Mouse (Mus musculus): ENCODE results near the gene 2210016F16Rik. TPM values are rescaled to one million over a fixed set of nuclear protein-coding genes. Genes with fewer than 3 reads are reported as not detected.
"Not testable (repeated sequence)": the region's sequence is repeated elsewhere in the genome, so short reads cannot be mapped to it uniquely, and the experiment has no call there.

2210016F16Rik gene
- polyA plus RNA-seq, 1 experiment, result 3.4 TPM

DNA sequence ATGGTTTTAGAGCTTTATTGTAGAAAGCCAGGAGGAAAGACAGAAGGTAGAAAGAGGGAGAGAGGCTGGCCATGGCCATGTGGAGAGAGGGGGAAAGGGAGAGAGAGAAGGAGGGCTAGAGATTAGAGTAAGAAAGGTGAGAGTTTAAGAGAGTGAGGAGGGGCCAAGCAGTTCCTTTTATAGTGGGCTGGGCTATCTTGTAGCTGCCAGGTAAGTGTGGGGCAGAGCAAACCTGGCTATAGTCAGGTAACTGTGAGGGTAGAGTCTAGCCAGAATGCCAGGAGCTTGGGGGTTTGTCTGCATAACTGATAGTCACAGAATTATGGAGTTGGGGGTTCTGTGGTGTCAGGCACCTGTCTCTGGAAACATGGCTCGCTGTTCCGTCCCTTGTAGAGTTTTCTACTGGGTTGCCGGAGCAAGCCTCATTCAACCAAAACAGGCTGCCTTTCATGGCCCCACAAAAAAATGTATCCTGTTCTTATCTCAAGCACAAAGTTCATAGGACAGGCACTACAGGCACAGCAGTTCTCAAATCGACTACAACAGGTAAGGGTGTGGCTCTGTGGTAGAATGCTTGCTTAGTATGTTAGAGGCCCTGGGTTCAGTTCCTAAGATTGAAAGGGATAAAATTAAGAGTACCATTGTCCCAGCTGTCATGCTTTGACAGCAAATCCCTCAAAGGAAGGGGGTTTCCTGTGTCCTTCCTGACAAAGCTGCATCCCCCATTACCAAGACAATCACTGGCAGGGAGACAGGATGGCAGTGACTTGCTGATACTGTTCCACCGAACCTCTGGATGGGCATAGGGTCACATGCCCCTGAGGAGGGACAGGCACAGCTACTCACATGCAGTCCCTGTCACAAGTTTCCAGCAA is 12.5 kb downstream of the 2210016F16Rik start:
- Histone ChIP-seq H3K27me3 (ENCODE audit: control insufficient read depth, insufficient read depth, low read length) (no peaks in the 10 kb centered on the region), H3K27ac (ENCODE audit: control insufficient read depth, insufficient read depth, low read depth, low read length) (no peak overlapping the region)
- TF ChIP-seq CTCF (IDR thresholded peaks at IDR 0.05; ENCODE audit: control insufficient read depth, insufficient read depth, insufficient replicate concordance, low read depth, low read length) (no peak), POLR2A (IDR thresholded peaks at IDR 0.05; ENCODE audit: control insufficient read depth, low read depth, low read length) (no peak)

DNA sequence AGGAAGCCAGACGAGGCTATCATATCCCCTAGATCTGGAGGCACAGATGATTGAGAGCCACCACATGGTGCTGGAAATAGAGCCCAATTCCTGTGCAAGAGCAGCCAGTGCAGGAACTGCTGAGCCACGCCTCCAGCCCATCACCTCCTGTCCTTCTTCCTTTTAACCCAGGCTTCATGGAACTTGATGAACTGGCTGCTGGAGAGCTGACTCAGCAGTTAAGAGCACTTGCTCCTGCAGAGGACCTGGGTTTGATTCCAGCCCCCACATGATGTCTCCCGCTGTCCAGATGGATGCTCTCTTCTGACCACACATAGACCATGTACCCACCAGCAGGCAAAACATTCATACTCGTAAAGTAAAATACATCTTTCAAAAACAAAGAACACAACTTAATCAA is 16.2 kb downstream of the 2210016F16Rik start:
- H3K27ac ChIP-seq (ENCODE audit: control insufficient read depth, insufficient read depth, low read depth, low read length), result no peak overlapping the region
- no peak for TF ChIP-seq CTCF (IDR thresholded peaks at IDR 0.05; ENCODE audit: control insufficient read depth, insufficient read depth, insufficient replicate concordance, low read depth, low read length)
- no peak for TF ChIP-seq POLR2A (IDR thresholded peaks at IDR 0.05; ENCODE audit: control insufficient read depth, low read depth, low read length)
- H3K4me1 ChIP-seq (ENCODE audit: control insufficient read depth, insufficient read depth, low read length), result no peaks in the 10 kb centered on the region; the same call in 1 of the 2 replicates
- H3K36me3 ChIP-seq (ENCODE audit: control insufficient read depth, insufficient read depth, low read length), result no peaks in the 10 kb centered on the region
- no peaks in the 10 kb centered on the region for H3K27me3 ChIP-seq (ENCODE audit: control insufficient read depth, insufficient read depth, low read length)
- no peak overlapping the region for H3K4me3 ChIP-seq (ENCODE audit: control insufficient read depth, low read depth, low read length)

More for the DNA sequence above, 12.5 kb downstream of the 2210016F16Rik start:
- Histone ChIP-seq H3K4me1 (ENCODE audit: control insufficient read depth, insufficient read depth, low read length) (no peaks in the 10 kb centered on the region), H3K36me3 (ENCODE audit: control insufficient read depth, insufficient read depth, low read length) (no peaks in the 10 kb centered on the region), H3K4me3 (ENCODE audit: control insufficient read depth, low read depth, low read length) (no peak overlapping the region)

DNA sequence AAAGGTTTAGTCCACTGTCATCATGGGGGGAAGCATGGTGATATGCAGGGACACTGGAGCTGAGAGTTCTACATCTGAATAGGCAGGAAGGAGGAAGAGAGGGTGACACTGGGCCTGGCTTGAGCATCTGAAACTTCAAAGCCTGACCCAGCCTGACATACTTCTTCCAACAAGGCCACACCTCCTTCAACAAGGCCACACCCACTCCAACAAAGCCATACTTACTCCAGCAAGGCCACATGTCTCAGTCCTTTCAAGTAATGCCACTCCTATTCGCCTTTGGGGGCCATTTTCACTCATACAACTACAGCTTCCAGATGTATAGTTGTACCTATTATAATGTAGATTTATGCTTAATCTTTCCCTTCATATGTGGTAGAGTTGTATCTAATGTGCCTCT is 17.4 kb downstream of the 2210016F16Rik start:
- no peak for TF ChIP-seq CTCF (IDR thresholded peaks at IDR 0.05; ENCODE audit: control insufficient read depth, insufficient read depth, insufficient replicate concordance, low read depth, low read length)
- TF ChIP-seq POLR2A (IDR thresholded peaks at IDR 0.05; ENCODE audit: control insufficient read depth, low read depth, low read length), result no peak

DNA sequence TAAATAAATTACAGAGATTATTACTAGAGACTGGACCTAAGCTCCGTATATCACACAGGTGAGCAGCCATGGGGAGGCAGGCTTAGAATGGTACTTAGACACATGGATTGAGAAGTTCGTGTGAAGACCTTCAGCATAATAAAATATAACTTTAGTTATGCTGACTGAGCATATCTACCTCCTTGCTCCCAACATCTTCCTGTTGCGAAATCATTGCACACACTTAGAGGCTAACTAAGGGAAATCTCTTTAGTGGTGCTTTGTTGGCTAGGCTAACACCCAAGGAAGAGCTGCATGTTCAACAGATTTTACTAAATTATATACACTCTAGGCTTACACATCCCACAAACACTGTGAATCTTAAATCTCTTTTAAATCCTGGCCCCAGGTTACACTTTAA is 18.7 kb downstream of the 2210016F16Rik start:
- TF ChIP-seq POLR2A (IDR thresholded peaks at IDR 0.05; ENCODE audit: control insufficient read depth, low read depth, low read length) (no peak), CTCF (IDR thresholded peaks at IDR 0.05; ENCODE audit: control insufficient read depth, insufficient read depth, insufficient replicate concordance, low read depth, low read length) (no peak)
- H3K27me3 ChIP-seq (ENCODE audit: control insufficient read depth, insufficient read depth, low read length), result no peaks in the 10 kb centered on the region

More for the DNA sequence above, 17.4 kb downstream of the 2210016F16Rik start:
- no peaks in the 10 kb centered on the region; the same call in 1 of the 2 replicates for H3K4me1 ChIP-seq (ENCODE audit: control insufficient read depth, insufficient read depth, low read length)
- H3K36me3 ChIP-seq (ENCODE audit: control insufficient read depth, insufficient read depth, low read length), result no peaks in the 10 kb centered on the region
- H3K4me3 ChIP-seq (ENCODE audit: control insufficient read depth, low read depth, low read length), result no peak overlapping the region
- no peaks in the 10 kb centered on the region for H3K27me3 ChIP-seq (ENCODE audit: control insufficient read depth, insufficient read depth, low read length)
- no peak overlapping the region for H3K27ac ChIP-seq (ENCODE audit: control insufficient read depth, insufficient read depth, low read depth, low read length)

DNA sequence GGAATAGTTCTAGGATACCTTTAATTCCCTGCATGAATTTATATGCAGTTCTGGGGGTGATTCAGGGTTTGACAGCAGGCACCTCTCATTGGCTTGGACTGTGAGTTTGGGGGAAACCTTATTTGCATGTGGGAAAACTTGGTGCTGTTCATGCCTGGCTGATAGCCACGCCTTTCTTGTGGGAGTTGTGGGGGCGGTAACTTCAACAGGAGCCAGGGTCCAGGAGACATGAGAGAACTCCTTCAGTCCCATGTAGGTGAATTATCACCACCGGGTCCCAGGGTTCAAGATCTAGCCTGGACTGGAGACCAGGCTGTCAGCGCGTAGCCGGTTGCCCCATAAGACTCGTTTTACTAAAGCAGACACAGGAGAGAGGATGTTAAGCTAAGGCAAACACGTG is 19.8 kb downstream of the 2210016F16Rik start:
- not testable (repeated sequence) for H3K36me3 ChIP-seq (ENCODE audit: control insufficient read depth, insufficient read depth, low read length); H3K4me3 ChIP-seq (ENCODE audit: control insufficient read depth, low read depth, low read length); H3K4me1 ChIP-seq (ENCODE audit: control insufficient read depth, insufficient read depth, low read length); H3K27ac ChIP-seq (ENCODE audit: control insufficient read depth, insufficient read depth, low read depth, low read length); H3K27me3 ChIP-seq (ENCODE audit: control insufficient read depth, insufficient read depth, low read length)

More for the DNA sequence above, 18.7 kb downstream of the 2210016F16Rik start:
- Histone ChIP-seq H3K27ac (ENCODE audit: control insufficient read depth, insufficient read depth, low read depth, low read length) (no peak overlapping the region), H3K4me1 (ENCODE audit: control insufficient read depth, insufficient read depth, low read length) (no peaks in the 10 kb centered on the region; the same call in 1 of the 2 replicates), H3K36me3 (ENCODE audit: control insufficient read depth, insufficient read depth, low read length) (no peaks in the 10 kb centered on the region), H3K4me3 (ENCODE audit: control insufficient read depth, low read depth, low read length) (no peak overlapping the region)

DNA sequence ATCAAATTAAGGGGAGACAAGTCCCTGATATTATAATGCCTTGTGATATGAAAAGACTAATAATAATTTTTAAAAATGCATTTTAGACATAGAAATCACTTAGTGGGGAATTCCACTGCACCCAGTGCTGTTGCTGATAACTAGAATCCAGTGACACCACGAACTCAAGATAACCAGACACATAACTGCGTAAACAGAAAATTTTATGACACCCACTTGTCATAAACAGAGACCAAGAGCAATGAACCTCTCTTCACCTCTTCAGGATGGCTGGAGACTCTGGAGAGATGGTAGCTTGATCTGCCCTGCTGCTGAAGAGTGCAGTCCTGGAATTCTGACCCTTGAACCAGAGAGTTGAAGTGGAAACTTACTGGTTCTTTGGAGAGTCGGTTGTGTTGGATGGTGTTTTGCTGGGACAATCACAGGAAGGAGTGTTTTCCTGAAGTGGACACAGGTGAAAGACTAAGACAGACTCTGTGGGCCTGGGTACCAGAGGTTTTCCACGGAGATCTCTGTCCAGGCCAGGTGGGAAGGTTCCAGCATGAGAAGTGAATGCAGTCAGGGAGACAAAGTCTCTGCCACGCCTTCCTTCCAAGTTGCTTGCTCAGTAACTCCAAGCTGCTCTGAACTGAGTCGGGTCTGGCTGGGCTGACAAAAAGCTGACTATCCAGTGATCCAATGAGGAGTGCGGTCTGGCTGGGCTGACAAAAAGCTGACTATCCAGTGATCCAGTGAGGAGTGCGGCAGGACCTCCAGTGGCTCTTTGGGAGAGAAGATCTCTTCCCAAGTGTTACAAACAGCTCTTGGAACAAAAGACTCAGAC is 20.5 kb downstream of the 2210016F16Rik start:
- Histone ChIP-seq H3K4me1 (ENCODE audit: control insufficient read depth, insufficient read depth, low read length) (no peaks in the 10 kb centered on the region; the same call in 1 of the 2 replicates), H3K27me3 (ENCODE audit: control insufficient read depth, insufficient read depth, low read length) (no peaks in the 10 kb centered on the region)
- TF ChIP-seq CTCF (IDR thresholded peaks at IDR 0.05; ENCODE audit: control insufficient read depth, insufficient read depth, insufficient replicate concordance, low read depth, low read length) (no peak), POLR2A (IDR thresholded peaks at IDR 0.05; ENCODE audit: control insufficient read depth, low read depth, low read length) (no peak)

DNA sequence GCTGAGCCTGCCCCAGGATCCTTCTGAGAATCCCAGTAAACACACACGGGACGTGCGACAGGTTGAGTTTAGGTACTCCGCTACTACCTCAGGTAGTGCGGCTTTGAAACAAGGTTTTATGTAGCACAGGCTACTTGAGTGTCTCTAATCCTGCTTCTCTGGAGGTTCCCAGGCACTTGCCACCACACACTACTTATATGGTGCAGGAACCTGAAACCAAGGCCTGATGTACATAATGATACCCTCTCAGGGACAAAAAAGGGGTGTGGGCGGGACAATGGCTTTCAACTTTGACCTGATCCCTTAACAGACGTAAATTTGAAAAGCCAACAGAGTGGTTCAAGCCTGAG is 25.7 kb downstream of the 2210016F16Rik start:
- TF ChIP-seq CTCF (IDR thresholded peaks at IDR 0.05; ENCODE audit: control insufficient read depth, insufficient read depth, insufficient replicate concordance, low read depth, low read length) (no peak), POLR2A (IDR thresholded peaks at IDR 0.05; ENCODE audit: control insufficient read depth, low read depth, low read length) (no peak)
- Histone ChIP-seq H3K27me3 (ENCODE audit: control insufficient read depth, insufficient read depth, low read length) (no peaks in the 10 kb centered on the region), H3K4me3 (ENCODE audit: control insufficient read depth, low read depth, low read length) (peak overlapping the region; percentile 98), H3K36me3 (ENCODE audit: control insufficient read depth, insufficient read depth, low read length) (no peaks in the 10 kb centered on the region), H3K4me1 (ENCODE audit: control insufficient read depth, insufficient read depth, low read length) (peaks cover 3% of the 10 kb centered on the region; the same call in 1 of the 2 replicates), H3K27ac (ENCODE audit: control insufficient read depth, insufficient read depth, low read depth, low read length) (peak overlapping the region; percentile 96)

More for the DNA sequence above, 20.5 kb downstream of the 2210016F16Rik start:
- Histone ChIP-seq H3K36me3 (ENCODE audit: control insufficient read depth, insufficient read depth, low read length) (no peaks in the 10 kb centered on the region), H3K4me3 (ENCODE audit: control insufficient read depth, low read depth, low read length) (no peak overlapping the region), H3K27ac (ENCODE audit: control insufficient read depth, insufficient read depth, low read depth, low read length) (no peak overlapping the region)
